Mouse (Mus musculus) left cerebral cortex, postnatal 4 days (tissue): ENCODE results near the gene Rps6ka2. TPM values are rescaled to one million over a fixed set of nuclear protein-coding genes. Genes with fewer than 3 reads are reported as not detected.
"Not testable (repeated sequence)": the region's sequence is repeated elsewhere in the genome, so short reads cannot be mapped to it uniquely, and the experiment has no call there.

Experiments used
- DNase-seq: peaks from one replicate; pipeline ENCODE4 v3.0.0-alpha.2; 2022
- intact Hi-C: fragments of 180-260 bp; cut with DNase I; formaldehyde crosslinking; loops from one replicate; pipeline ENCODE4 v1.15.1; 2025
- total RNA-seq, 2 experiments: library from RNA; stranded (reverse); gene quantifications; 2 replicates each; pipeline ENCODE4 v1.2.3; 2021

The Rps6ka2 gene
- 10 to 100 TPM; 36.7 to 38.5 TPM for total RNA-seq

GRCm38 (mm10) chr17:7169627-7170303, at the start of gene Rps6ka2:
Rps6ka2 (plus strand) TSS chr17:7170115.
- DNase-seq = peak; percentile 99
- intact Hi-C loops = loop anchor here (10.0 kb wide), 1 partner anchor 75 kb away; no protein-coding TSS in a partner anchor

GRCm38 (mm10) chr17:7120835-7121234, 49.1 kb upstream of the Rps6ka2 start:
- intact Hi-C loops, DNase-seq: not testable (repeated sequence)

GRCm38 (mm10) chr17:7122554-7122953, 47.4 kb upstream of the Rps6ka2 start:
- DNase-seq, intact Hi-C loops: not testable (repeated sequence)

- DNase-seq, intact Hi-C loops: not testable (repeated sequence)
These were observed 43.4 kb upstream of the Rps6ka2 start for GRCm38 (mm10) chr17:7126475-7126874.

GRCm38 (mm10) chr17:7134002-7134401, 35.9 kb upstream of the Rps6ka2 start:
- intact Hi-C loops, DNase-seq: not testable (repeated sequence)

GRCm38 (mm10) chr17:7135277-7135676, 34.6 kb upstream of the Rps6ka2 start:
- DNase-seq, intact Hi-C loops: not testable (repeated sequence)

- intact Hi-C loops = no loop called here
- DNase-seq = no peak
These were observed 31.6 kb upstream of the Rps6ka2 start for GRCm38 (mm10) chr17:7138186-7138925.

- intact Hi-C loops = no loop called here
- DNase-seq = no peak
These were observed 29.3 kb upstream of the Rps6ka2 start for GRCm38 (mm10) chr17:7140399-7141174.

GRCm38 (mm10) chr17:7142367-7142766, 27.5 kb upstream of the Rps6ka2 start:
- intact Hi-C loops = no loop called here
- DNase-seq = no peak

- intact Hi-C loops = no loop called here
- no peak for DNase-seq
These were observed 25.9 kb upstream of the Rps6ka2 start for GRCm38 (mm10) chr17:7143885-7144518.

- intact Hi-C loops = no loop called here
These were observed 24.4 kb upstream of the Rps6ka2 start for GRCm38 (mm10) chr17:7145373-7146058.

GRCm38 (mm10) chr17:7146479-7146878, 23.4 kb upstream of the Rps6ka2 start:
- DNase-seq = no peak
- intact Hi-C loops = no loop called here

More at GRCm38 (mm10) chr17:7145373-7146058, 24.4 kb upstream of the Rps6ka2 start:
- no peak for DNase-seq

GRCm38 (mm10) chr17:7147920-7148321, 22.0 kb upstream of the Rps6ka2 start:
- DNase-seq = no peak
- intact Hi-C loops = no loop called here

GRCm38 (mm10) chr17:7149328-7150195, 20.4 kb upstream of the Rps6ka2 start:
- no peak for DNase-seq
- intact Hi-C loops = no loop called here

- intact Hi-C loops = no loop called here
These were observed 18.3 kb upstream of the Rps6ka2 start for GRCm38 (mm10) chr17:7151446-7152100.

GRCm38 (mm10) chr17:7152662-7153061, 17.3 kb upstream of the Rps6ka2 start:
- DNase-seq = no peak
- intact Hi-C loops = no loop called here

More at GRCm38 (mm10) chr17:7151446-7152100, 18.3 kb upstream of the Rps6ka2 start:
- no peak for DNase-seq

- intact Hi-C loops = no loop called here
- DNase-seq = no peak
These were observed 6.0 kb upstream of the Rps6ka2 start for GRCm38 (mm10) chr17:7163955-7164354.

GRCm38 (mm10) chr17:7165524-7165923, 4.4 kb upstream of the Rps6ka2 start:
- DNase-seq = no peak
- intact Hi-C loops = no loop called here
